Mouse (Mus musculus) bone marrow macrophage, adult 2 months (primary cell): ENCODE results near the gene Gm7879. TPM values are rescaled to one million over a fixed set of nuclear protein-coding genes. Genes with fewer than 3 reads are reported as not detected.
A peak's percentile ranks its signal among the peaks of the same experiment; 100 is the strongest.

Experiments
- H3K27ac ChIP-seq: 2 replicates; pipeline ENCODE4 v1.5.1; 2012; ENCODE audit warnings: low read depth, low read length; ENCODE audit not compliant: insufficient read depth
- H3K4me1 ChIP-seq: 2 replicates; pipeline ENCODE4 v1.6.1; 2012; ENCODE audit warnings: low read length; ENCODE audit not compliant: control insufficient read depth, insufficient read depth
- H3K4me3 ChIP-seq: 2 replicates; pipeline ENCODE4 v1.5.1; 2012; ENCODE audit warnings: mild to moderate bottlenecking, low read length, moderate library complexity; ENCODE audit not compliant: insufficient read depth
- CTCF ChIP-seq: IDR thresholded peaks from 2 replicates; pipeline ENCODE4 v1.5.1; 2012; ENCODE audit warnings: low read depth, mild to moderate bottlenecking, low read length, moderate library complexity
- POLR2A ChIP-seq: IDR thresholded peaks from 2 replicates; pipeline ENCODE4 v1.6.1; 2012; ENCODE audit warnings: mild to moderate bottlenecking, low read depth, low read length, borderline replicate concordance
- polyA plus RNA-seq: library from polyadenylated mRNA; stranded (reverse); fragments of >200 nt; gene quantifications from 2 replicates; pipeline ENCODE4 v1.2.4, GENCODE M21; 2012; ENCODE audit not compliant: missing spikeins, insufficient read depth, insufficient read length

The Gm7879 gene
- polyA plus RNA-seq, 1 experiment: not detected

DNA sequence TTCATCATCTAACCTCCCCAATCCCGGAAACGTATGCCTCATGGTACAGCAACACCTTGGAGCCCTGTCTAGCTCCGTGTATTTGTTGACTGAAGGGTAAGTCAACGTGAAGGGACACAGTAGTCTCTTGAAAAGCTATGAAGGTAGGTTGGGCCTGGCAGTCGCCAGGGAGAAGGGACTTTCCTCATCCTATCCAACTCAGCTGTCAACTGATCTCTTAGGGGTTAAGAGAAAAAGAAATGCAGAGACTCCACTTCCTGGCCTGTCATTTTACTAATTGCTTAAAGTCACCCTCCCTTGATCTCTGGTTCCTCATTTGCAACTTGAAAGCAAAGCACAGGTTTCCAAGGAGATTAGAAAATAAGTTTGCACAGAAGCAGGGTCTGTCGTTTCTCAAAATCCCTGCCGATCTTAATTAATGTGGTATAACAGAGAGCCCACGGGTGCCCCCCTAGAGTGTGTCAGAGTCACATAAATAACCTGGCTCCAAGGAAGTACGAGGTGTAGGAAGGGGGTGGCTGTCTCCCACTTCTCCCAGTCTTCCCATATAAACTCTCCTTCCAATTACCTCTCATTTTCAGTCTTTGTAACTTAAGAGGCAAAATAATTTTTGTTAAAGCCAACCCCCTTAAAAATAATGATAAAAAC, 34.5 kb downstream of the Gm7879 start:
- Histone ChIP-seq H3K4me3 (no peak overlapping the region), H3K27ac (no peak overlapping the region), H3K4me1 (peaks cover 21% of the 10 kb centered on the region)
- TF ChIP-seq POLR2A: no peak
- TF ChIP-seq CTCF: no peak

DNA sequence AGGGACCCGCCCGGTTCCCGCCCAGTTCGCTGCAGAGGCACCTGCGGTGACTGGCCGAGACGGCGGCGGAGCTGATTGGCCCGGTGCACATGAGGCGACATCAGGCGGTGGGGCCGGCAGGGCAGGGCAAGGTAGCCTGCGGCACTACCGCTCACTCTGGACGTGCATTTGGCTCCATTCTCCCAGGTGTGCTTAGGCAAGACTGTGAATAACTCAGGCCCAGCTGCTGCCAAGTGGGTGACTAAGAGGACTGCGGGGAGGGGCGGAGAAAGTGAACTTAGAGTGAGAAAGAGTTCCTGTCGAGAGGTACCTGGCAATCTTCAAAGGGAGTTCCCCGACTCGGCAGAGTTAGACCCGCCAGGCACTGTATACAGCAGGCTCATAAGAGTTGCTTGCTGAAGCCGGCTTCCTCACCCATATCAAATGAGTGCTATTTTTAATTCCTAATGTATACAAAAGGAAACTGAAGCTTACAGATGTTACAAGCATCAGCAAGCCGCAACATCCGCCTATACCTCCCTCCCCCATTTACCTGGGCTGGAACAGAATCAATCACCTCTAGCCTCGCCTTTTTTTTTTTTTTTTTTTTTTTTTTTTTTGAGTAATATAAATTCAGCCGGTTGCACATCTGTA, 35.3 kb downstream of the Gm7879 start:
- TF ChIP-seq CTCF: no peak
- TF ChIP-seq POLR2A: no peak
- Histone ChIP-seq H3K27ac (peak overlapping the region; percentile 62; the same call in 1 of the 2 replicates), H3K4me1 (peaks cover 21% of the 10 kb centered on the region), H3K4me3 (peak overlapping the region; percentile 55)

DNA sequence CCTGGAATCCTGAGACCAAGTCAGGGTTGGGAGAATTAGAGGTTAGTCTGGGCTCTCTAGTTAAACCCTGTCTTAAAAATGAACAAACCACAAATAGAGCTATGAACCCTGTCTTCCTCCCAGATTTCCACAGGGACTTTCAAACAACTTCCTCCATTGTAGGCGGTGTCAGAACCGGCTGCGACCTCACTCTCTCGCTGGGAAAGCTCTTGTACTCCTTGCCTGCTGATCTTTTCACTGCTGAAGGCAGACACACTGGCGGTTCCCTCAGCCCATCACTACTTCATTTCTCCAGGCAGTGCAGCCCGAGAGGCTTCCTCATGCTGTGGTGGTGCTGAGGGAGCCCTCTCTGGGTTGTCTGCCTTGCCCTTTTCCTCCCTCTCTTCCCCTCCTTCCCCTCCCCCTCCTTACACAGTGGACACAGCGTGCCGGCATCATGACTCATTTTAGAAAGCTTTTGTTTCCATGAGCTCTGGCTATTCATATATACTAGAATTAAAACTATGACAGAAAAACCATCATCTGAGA, 35.9 kb downstream of the Gm7879 start:
- Histone ChIP-seq H3K27ac (peak overlapping the region; percentile 62), H3K4me1 (peaks cover 21% of the 10 kb centered on the region), H3K4me3 (peak overlapping the region; percentile 54)
- TF ChIP-seq CTCF (peak; percentile 8; the same call in 1 of the 2 replicates), POLR2A (0 out of 2 replicates have a peak, but pooled peaks have one; percentile 52)

DNA sequence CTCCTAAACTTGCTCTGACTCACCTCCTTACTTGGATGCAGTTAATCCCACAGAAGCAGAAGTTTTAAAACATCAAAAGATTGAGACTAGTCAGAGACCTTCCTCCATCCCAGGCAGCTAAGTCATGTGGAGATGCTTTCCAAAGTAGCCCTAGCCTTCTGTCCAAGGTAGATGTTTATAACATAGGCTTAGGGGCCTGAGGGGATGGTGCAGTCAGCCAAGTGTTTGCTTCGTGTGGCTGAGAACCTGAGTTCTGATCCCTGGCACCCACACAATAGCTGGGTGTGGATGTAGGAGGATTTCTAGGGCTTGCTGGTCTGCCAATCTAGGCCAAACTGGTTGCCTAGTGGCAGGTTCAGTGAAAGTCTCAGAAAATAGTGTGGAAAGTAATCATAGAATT, 40.3 kb downstream of the Gm7879 start:
- no peak overlapping the region for H3K27ac ChIP-seq
- TF ChIP-seq POLR2A (no peak), CTCF (no peak)

DNA sequence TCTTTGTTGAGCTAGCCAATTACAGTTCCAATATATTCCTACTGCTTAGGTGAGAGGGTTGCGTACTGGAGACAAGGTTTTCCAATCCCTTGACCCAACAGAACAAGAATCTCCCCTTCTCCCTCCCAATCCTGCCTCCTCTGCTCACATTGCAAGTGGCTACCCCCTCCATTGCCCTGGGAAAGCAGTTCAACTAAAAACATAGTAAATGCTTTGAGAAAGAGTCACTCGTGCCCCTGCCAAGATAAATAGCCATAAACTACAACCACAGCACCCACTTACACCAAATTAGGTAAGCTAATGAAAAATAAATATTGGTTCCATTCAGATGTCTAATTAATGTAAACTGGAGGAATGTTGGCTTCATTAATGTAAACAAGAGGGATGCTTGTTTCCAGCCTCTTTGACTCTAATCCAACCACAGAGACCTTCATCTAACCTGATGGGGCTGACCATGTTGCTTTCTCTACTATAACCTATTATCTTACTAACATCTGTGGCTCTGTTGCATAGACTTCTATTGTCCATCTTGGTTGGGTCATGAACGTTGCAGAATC, 47.0 kb downstream of the Gm7879 start:
- Histone ChIP-seq H3K4me3 (no peak overlapping the region), H3K27ac (no peak overlapping the region), H3K4me1 (no peaks in the 10 kb centered on the region)
- no peak for TF ChIP-seq POLR2A
- TF ChIP-seq CTCF: no peak

More for the DNA sequence above, 40.3 kb downstream of the Gm7879 start:
- Histone ChIP-seq H3K4me1 (peaks cover 9% of the 10 kb centered on the region), H3K4me3 (no peak overlapping the region)

DNA sequence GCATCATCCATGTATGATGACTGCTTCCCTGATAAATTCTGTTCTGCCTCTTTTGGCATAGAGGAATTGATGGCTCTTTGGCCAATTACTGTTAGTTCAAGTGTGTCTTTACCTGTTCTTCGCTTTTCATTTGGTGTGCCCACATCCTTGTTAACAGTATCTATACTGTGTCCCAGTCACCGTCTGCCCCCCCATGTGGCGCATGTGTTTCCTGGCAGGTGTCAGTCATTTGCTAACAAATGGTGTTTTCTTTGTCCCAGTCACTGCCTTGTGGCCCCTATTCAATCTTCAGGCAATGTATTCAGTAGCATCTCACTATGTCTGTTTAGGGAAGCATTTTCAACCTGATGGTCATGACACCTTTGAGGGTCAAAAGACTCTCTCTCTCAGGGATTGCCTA, 48.1 kb downstream of the Gm7879 start:
- no peaks in the 10 kb centered on the region for H3K4me1 ChIP-seq
- H3K27ac ChIP-seq: no peak overlapping the region
- TF ChIP-seq POLR2A (no peak), CTCF (no peak)
- H3K4me3 ChIP-seq: no peak overlapping the region

Other genes starting within 250 kb of the Gm7879 start
- gene Bst1, start 94.3 kb upstream of the Gm7879 start, polyA plus RNA-seq: 33.5 and 34.6 TPM in 2 replicates
- gene Fbxl5, start 91.5 kb upstream of the Gm7879 start, polyA plus RNA-seq: 46.5 and 47.2 TPM in 2 replicates
- not detected in 2 replicates for gene Cd38, start 44.6 kb upstream of the Gm7879 start, polyA plus RNA-seq
- gene Fgfbp1, start 68.6 kb downstream of the Gm7879 start, polyA plus RNA-seq: not detected in 2 replicates
- not detected in 2 replicates for gene Prom1, start 188.9 kb downstream of the Gm7879 start, polyA plus RNA-seq